Mouse (Mus musculus) T-helper 17 cell (primary cell): ENCODE measurements at regions not wholly inside any gene's neighbourhood (a gene's known extent, or its start where the extent isn't known, plus 50 kb on each side); places are given as distances from the start of the nearest gene placed in this dataset.
"Not testable (repeated sequence)": the region's sequence is repeated elsewhere in the genome, so short reads cannot be mapped to it uniquely, and the experiment has no call there.

Experiments used
- in situ Hi-C, 2 experiments: fragments of 300-600 bp; cut with MboI, MseI; formaldehyde crosslinking; loops; 1 replicate in 1 of 2; 2 replicates in 1 of 2; pipeline ENCODE4 v1.15.1; 2025; ENCODE audit warnings: high pct_unique_total_duplicates in 2 of 2

- in situ Hi-C loops, result no loop called here
These were observed 754.0 kb upstream of the Slc39a10 start for GRCm38 (mm10) chr1:47646681-47647080.

DNA sequence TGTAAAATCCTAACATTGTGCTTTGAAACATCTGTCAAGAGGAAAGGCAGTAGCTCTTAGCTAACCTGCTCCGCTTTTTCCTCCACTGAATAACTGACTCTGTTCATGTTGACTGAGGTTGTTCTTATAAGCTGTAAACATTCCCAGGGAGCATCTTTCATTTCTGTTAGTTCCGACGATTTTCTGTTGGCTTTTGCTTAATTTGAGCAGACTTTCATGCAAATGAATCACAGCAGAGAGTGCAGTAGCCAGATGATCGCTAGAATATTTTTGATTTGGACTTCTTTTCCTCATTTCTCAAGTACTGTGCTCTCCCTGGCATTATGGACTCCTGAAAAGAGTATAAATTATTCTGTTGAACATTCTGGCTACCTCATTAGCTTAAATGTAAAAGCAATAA is 713.9 kb upstream of the Slc39a10 start:
- in situ Hi-C loops, result no loop called here

- in situ Hi-C loops, result no loop called here
These were observed 711.3 kb upstream of the Slc39a10 start for GRCm38 (mm10) chr1:47603989-47604360.

- in situ Hi-C loops, result no loop called here
These were observed 710.8 kb upstream of the Slc39a10 start for GRCm38 (mm10) chr1:47603294-47603988.

- in situ Hi-C loops, result not testable (repeated sequence)
These were observed 701.0 kb upstream of the Slc39a10 start for GRCm38 (mm10) chr1:47593641-47594040.

DNA sequence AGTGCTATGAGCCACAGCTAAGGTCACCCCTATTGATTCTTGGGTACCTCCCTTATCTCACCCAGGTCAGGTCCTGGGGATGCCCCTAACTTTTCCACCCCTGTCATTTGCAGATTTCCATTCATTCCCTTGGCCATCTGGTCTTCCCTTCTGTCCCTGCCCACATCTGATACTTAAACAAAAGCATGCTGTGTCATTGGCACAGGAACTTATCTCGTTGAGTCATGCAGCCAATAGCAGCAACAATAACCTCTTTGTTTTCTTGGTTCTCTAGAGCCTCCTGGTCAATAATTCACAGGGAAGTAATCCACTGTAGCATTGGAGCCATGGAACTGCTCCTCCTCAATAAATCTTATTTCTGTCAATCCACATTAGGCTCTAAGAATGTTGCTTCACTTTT is 653.0 kb upstream of the Slc39a10 start:
- in situ Hi-C loops, result no loop called here

- in situ Hi-C loops, result no loop called here
These were observed 618.8 kb upstream of the Slc39a10 start for GRCm38 (mm10) chr1:47511426-47511825.

DNA sequence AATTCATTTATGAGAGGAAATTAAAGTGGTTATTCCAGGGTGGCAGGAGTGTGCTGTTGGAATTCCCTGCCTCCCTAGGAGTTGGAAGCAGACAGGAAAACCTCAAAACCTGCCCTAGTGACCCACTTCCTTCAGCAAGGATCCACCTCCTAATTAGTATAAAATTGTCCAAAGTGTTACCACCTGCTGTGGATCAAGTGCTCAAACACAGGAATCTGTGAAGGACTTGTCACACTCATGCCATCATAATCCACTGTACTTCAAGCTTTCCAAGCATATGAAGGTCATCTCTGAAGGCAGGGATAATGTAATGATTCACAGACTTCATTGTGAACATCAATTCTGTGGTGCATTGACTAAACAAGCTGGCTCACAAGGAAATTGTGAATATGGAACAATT is 615.1 kb upstream of the Slc39a10 start:
- in situ Hi-C loops, result no loop called here

DNA sequence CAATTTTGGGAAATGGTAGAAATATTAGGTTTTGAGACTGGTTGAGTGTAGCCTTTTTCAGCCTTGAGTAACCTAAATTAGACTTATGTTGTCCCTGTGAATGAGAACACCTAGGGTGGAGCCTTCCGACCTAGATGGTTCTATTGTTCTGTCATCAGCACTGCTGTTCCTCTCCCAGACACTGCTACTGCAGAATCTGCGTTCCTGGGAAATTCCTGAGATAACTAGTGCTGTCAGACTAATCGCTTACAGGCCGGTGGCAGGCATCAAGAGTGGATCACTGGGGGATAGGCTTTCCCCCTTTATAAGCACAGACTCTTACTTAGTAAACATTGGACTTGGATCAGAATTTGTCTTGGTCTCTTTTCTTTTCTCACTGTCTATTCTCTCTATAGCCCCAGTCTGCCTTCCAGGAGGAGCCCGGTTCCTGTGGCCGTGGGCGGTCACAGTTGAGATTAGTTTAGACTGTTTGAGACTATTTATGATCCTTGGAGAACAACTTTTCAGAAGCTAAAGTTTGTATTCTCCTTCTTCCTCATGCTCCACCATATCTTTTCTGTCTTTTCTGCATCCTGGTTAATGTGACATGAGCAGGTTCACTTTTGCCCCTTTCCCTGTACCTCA is 596.0 kb upstream of the Slc39a10 start:
- in situ Hi-C loops, result no loop called here

GRCm38 (mm10) chr1:47486087-47486486 is 593.4 kb upstream of the Slc39a10 start:
- in situ Hi-C loops, result no loop called here

DNA sequence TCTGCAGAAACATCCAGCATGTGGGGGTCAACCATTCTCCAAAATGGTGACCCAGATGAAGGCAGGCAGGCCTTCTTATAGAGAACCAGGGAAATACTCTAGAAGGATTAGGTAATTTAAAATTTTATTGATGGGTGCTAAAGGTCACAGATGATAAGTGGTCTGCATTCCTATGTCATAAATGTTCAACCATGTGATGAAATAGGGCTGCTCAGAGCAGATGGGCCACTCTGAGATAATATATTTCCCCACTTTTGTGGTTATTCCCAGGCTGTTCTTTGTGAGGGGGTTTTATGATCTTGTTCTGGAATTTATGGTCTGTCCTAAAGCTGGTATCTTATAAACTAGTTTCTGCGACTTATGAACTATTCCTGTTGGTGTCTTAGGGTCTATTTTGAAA is 586.4 kb upstream of the Slc39a10 start:
- in situ Hi-C loops, result no loop called here

- in situ Hi-C loops, result no loop called here
These were observed 574.1 kb upstream of the Slc39a10 start for GRCm38 (mm10) chr1:47466573-47467253.

GRCm38 (mm10) chr1:47448737-47449489 is 556.3 kb upstream of the Slc39a10 start:
- in situ Hi-C loops, result no loop called here

DNA sequence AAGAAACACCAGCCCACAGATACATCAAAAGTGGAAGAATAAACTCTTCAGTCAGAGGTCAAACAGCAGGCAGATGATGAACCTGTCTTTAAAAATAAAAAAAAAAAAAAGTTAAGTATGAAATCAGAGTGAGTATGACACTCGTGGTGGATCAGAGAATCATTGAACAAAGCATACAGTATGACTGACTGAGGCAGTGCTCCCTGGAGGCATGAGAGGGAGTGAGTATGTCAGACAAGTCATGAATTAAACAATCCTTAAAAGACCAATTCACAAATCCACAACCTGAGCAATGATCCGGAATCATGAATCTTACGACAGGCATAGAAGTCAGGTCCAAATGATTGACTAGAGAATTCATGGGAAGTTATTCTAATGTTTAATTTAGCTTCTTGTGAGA is 555.4 kb upstream of the Slc39a10 start:
- in situ Hi-C loops, result no loop called here

GRCm38 (mm10) chr1:47446021-47446420 is 553.4 kb upstream of the Slc39a10 start:
- in situ Hi-C loops, result no loop called here

DNA sequence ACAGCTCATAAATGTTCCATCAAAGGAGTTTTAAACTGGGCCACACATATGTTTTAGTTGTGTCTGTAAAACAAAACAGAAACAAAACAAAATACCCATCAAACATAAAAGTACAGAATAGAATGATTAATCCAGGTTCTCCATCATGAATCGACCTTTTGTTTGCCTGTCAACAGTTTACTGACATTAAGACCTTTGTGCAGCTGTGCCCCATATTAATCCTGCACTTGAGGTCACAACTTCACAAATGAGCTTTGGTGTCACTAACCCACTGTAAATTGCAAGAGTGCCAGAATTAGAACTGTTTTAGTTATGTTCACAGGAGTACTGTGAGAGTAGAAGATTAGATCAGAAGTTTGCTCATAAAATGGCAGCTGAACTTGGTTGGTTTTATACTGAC is 540.2 kb upstream of the Slc39a10 start:
- in situ Hi-C loops, result no loop called here

DNA sequence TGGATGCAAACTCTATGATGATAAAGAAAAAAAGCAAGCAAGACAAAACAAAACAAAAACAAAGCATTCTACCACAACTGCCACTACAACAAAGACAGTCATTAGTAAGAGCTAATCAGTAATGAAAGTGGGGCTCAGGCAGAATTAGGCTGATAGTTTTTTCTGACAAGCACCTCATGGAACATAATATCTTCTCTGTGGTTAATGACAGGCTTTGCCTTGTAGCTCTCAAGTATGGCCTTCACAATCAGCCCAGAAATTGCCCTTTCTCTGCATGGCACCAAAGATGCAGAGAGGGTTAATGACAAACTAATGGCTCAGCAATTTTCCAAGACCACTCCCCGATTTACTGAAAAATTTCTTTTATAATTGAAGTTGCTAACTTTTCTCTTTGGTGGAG is 512.5 kb upstream of the Slc39a10 start:
- in situ Hi-C loops, result no loop called here

- in situ Hi-C loops, result no loop called here
These were observed 493.9 kb upstream of the Slc39a10 start for GRCm38 (mm10) chr1:47386579-47386978.

GRCm38 (mm10) chr1:47378795-47379194 is 486.1 kb upstream of the Slc39a10 start:
- in situ Hi-C loops, result no loop called here

DNA sequence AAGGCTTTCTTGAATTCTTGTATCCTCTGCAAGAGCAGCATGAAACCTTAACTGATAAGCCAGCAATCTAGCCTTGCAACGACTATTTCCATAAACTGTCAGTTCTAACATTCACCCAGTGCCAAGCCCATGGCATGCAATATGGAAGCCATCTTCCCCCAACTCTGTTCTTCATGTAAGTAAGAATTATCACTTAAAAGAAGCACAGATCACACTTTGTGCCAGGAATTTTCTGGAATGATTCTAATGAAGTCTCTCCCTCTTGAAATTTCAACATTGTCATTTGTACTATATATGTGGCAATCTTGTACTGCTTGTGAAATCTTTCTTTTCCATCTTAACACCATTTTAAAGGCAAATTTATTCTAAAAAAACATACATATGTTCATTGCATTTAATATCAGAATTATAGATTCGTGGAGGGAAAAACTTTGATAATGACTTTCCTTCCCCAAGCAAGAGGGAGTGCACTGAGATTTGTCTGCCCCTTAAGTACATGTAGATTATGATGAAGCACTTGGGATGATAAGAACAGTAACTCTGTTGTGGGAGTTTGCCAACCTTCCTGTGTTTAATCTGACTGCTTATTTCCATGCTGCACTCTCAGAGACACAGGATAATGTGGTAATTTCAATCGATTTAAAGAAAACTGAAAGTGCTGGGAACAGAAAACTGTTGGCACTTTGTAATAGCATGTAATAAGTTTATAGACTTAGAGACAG is 447.2 kb upstream of the Slc39a10 start:
- in situ Hi-C loops, result no loop called here

- in situ Hi-C loops, result no loop called here
These were observed 418.0 kb upstream of the Slc39a10 start for GRCm38 (mm10) chr1:47310572-47311075.
